Mouse (Mus musculus) lung, postnatal 14 days (tissue): Measurements from ENCODE around the gene Pomgnt1.
A peak's percentile ranks its signal among the peaks of the same experiment; 100 is the strongest.

ENCODE experiments used
- DNase-seq: peaks from one replicate; pipeline ENCODE4 v3.0.0; 2021

Gene Pomgnt1

DNA sequence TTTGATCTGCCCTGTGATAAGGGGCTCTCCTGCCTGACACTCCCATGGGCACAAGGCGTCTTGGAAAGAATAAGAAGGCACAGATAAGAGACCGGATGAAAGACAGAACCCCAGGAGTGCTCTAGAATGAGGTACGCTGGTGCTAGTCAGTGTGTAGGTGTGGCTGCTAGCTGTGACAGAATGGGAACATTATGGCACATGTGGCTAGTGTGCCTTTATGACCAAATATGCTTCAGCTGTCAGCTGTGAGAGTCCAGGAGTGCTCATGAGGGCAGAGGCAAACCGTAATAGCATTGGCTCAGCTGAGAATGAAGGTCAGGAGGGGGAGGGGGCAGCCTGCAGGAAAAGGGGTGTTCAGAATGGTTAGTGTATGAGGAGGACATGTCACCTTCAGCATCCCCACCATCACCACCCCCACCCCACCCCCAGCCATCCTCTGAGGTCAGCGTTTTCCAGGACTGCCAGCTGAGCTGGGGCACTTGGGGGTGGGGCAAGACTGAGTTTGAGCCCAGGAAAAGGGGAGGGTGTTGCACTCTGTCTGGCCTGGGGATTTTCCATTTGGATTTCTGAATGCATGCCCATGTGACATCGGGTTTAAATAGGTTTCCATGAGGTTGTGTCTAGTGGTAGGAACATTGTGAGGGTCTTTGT, 51.0 kb downstream of the Pomgnt1 start:
- peak; percentile 39 for DNase-seq

- no peak for DNase-seq
Observed at GRCm38 (mm10) chr4:116175136-116175535, 51.5 kb downstream of the Pomgnt1 start.

DNA sequence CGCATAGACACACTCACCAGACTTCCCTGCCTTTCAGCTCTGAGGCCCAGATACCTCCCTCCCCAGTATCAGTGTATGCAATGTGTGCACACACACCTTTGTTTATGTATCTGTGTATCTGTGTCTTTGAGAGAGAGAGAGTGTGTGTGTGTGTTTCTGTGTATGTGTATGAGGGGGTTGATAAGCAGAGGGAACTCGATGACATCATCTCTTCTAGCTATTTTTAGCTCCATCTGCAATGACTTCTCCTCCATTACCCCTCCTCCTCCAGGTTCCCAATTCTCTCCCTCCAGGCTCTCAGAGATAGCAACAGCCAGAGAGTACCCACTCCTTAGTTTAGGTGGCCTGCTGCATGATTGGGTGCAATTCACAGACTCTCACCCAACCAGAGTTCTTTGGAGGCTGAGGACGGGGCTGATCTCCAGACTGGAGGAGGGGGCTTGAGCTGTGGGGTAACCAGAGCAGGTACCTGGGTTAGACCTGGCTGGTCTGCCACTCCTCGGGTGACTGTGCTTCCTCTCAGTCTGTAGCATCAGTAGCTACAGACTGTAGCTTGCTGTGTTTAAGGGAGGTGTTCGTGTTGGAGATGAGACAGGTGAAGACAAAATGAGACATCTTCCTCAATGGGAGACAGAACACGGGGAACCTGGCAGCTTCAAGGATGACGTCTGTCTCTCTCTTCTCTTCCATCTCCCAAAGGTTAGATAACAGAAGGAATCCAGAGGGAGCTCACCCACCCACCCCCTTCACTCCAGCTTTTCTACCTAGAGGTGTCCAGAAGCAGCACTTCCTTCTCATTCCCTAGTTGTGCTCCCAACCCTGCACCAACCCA, 52.3 kb downstream of the Pomgnt1 start:
- no peak for DNase-seq

DNA sequence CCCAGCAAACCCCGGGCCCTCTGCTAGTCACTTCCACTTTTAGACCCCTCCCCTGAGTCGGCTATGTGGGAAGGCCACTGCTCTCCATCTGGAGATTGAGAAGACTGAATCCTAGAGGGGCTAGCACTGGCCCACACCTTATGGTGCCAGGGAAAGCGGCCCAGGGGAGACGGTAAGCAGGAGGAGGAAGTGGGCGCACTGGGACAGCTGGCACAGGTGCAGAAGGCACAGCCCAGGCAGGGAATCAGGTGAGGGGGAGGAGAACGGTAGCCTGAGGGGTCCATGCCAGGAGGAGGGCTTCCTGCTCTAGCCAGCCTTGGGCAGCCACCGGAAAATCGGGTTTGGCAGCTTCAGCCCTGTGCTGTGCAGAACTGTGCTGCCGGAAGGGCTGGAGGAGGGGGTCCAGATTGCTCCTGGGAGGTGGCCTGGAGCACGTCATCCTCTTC, 52.9 kb downstream of the Pomgnt1 start:
- peak; percentile 84 for DNase-seq

DNA sequence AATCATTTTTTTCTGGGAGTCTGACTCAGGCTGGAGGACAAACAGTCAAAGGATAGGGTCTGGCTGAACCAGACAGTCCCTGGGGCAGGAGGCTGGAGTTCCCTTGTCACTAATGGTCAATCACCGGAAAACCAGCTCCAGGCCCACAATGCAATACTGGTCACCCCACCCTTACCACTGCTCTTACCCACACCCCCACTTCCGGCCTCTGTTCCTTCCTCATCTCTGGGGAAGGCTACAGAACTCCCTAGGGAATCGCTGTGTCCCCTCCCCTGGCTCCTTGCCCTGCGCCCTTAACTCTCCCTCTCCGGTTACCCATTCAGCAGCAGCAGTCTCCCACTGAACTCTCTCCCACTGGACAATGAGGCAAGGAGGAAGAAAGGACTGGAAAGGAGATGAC, 53.5 kb downstream of the Pomgnt1 start:
- DNase-seq = peak; percentile 84

GRCm38 (mm10) chr4:116182079-116182478, 58.4 kb downstream of the Pomgnt1 start:
- no peak for DNase-seq

DNA sequence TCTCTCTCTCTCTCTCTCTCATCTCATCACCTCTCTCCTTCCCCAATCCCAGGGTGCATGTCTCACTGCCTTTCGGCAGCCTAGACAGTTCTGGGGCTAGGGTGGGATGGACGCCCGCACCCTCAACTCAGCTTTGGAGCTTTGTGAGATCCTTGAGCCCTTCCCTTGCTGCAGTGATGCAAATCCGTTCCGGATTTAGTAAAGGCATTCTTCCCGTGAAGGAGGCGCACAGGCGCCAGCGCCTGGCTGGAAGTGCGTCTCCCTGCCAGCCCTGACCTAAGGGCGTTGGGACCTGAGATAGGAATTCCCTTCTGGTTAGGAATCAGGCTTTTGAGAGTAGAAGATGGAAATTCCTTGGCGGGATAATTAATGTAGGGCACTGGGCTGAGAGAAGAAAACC, 59.1 kb downstream of the Pomgnt1 start:
- DNase-seq = peak; percentile 47

DNA sequence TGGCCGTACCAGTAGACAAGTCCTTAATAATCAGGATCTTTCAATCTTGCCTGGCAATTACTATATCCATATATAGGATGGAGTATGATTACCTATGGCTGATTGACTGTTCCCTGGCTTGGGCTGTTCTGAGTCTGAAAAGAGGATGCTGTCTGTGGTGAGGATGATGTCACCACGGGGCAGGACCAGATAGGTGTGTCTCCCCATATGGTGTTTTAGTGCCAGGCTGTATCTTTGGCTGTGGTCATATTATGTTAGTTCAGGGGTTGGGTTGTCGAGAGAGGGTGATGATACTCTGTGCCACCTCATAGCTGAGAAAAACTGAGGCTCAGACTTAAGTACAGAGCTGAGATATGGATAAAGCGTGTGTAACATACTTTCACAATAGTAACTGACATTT, 61.4 kb downstream of the Pomgnt1 start:
- no peak for DNase-seq

DNA sequence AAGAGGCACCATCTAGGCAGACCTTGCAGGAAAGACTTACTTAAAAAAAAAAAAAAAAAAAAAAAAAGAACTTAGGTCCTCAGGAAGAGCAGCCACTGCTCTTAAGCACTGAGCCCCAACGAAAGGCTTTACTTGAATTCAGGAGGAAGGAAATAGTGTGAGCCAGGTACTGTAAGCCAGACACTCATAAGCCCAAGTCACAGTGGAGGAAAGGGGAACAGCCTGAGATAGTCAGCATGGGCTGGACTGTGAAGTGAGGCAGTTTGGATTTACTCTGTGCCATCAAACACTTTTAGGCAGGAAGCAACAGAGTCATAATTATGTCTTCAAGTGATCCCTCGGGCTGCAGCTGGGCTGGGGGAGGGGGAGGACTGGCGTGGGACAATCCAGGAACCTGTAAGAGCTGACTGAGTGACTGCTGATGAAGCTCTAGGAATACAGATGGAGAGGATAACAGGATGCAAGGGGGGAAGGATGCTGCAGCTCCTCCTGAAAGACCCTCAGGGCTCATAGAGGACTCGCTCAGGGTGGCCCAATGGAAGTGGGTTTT, 68.7 kb downstream of the Pomgnt1 start:
- no peak for DNase-seq

GRCm38 (mm10) chr4:116193583-116194383, 70.1 kb downstream of the Pomgnt1 start:
- DNase-seq = no peak

DNA sequence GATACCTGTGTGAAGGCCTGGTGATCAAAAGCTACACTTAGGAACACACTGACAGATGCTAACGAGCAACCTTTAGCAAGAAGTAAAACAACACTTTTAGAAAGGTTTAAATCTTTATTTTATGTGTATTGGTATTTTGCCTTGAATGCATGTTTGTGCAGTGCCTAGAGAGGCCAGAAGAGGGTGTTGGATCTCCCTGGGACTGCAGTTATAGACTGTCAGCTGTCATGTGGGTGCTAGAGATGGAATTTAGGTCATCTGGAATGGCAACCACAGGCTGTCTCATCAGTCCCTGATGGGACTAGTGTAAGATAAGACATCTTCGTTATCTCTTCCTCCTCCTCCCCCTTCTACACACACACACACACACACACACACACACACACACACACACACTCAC, 74.8 kb downstream of the Pomgnt1 start:
- DNase-seq = no peak

GRCm38 (mm10) chr4:116204422-116204821, 80.8 kb downstream of the Pomgnt1 start:
- DNase-seq = no peak

- DNase-seq = no peak
Observed at GRCm38 (mm10) chr4:116206531-116206930, 82.9 kb downstream of the Pomgnt1 start.

GRCm38 (mm10) chr4:116208891-116209290, 85.3 kb downstream of the Pomgnt1 start:
- DNase-seq = no peak
